Mouse (Mus musculus): ENCODE results near the gene Zbtb38. TPM values are rescaled to one million over a fixed set of nuclear protein-coding genes. Genes with fewer than 3 reads are reported as not detected.

Zbtb38 gene
- total RNA-seq, 1 experiment from 2014 or later, result 31.0 TPM

GRCm38 (mm10) chr9:96719408-96720158, 33.0 kb downstream of the Zbtb38 start:
- ATAC-seq (ENCODE audit: extremely low read depth, insufficient number of reproducible peaks, low FRiP score, poor library complexity, severe bottlenecking), result peak; percentile 64

- no peak for ATAC-seq (ENCODE audit: extremely low read depth, insufficient number of reproducible peaks, low FRiP score, poor library complexity, severe bottlenecking)
Measured at GRCm38 (mm10) chr9:96718888-96719287, 33.7 kb downstream of the Zbtb38 start.

DNA sequence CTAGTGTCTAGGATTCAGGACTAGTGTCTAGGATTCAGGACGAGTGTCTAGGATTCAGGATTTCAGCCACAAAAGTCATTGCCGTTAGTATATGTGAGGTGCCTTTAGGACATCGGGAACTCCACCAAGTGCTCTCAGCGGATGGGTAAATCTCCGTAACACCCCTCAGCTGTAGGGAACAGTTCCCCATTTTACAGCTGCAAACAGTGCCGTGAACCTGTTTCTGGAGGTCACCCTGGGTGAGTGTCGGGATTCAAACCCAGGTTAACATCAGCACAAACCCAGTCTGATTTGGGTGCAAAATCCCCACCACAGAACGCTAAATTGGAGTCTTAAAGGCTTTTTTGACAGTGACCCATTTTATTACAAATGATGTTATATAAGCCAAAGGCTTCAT, 34.2 kb downstream of the Zbtb38 start:
- no peak for ATAC-seq (ENCODE audit: extremely low read depth, insufficient number of reproducible peaks, low FRiP score, poor library complexity, severe bottlenecking)

GRCm38 (mm10) chr9:96717698-96718401, 34.8 kb downstream of the Zbtb38 start:
- ATAC-seq (ENCODE audit: extremely low read depth, insufficient number of reproducible peaks, low FRiP score, poor library complexity, severe bottlenecking), result no peak

GRCm38 (mm10) chr9:96716735-96717444, 35.7 kb downstream of the Zbtb38 start:
- no peak for ATAC-seq (ENCODE audit: extremely low read depth, insufficient number of reproducible peaks, low FRiP score, poor library complexity, severe bottlenecking)

GRCm38 (mm10) chr9:96716136-96716535, 36.5 kb downstream of the Zbtb38 start:
- no peak for ATAC-seq (ENCODE audit: extremely low read depth, insufficient number of reproducible peaks, low FRiP score, poor library complexity, severe bottlenecking)

DNA sequence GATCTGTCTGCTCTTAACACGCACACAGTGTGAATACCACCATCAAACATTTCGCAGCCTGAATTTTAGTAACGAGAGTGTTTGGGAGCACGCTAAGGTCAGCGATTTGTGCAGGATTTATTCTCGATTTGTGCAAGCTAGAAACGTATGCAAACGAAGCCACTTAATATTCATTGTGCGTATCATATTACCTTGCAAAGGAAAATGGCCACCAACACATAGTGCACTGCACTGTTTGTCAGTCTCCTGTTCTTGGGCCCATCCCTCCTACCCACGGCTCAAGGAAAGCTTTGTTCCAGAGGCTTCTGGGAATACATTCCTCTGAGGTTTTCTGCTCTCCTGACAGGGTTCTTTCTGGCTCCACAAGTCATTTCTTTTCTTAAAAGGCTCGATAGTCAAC, 37.5 kb downstream of the Zbtb38 start:
- no peak for ATAC-seq (ENCODE audit: extremely low read depth, insufficient number of reproducible peaks, low FRiP score, poor library complexity, severe bottlenecking)

- ATAC-seq (ENCODE audit: extremely low read depth, insufficient number of reproducible peaks, low FRiP score, poor library complexity, severe bottlenecking), result no peak
Measured at GRCm38 (mm10) chr9:96713472-96714390, 38.9 kb downstream of the Zbtb38 start.

DNA sequence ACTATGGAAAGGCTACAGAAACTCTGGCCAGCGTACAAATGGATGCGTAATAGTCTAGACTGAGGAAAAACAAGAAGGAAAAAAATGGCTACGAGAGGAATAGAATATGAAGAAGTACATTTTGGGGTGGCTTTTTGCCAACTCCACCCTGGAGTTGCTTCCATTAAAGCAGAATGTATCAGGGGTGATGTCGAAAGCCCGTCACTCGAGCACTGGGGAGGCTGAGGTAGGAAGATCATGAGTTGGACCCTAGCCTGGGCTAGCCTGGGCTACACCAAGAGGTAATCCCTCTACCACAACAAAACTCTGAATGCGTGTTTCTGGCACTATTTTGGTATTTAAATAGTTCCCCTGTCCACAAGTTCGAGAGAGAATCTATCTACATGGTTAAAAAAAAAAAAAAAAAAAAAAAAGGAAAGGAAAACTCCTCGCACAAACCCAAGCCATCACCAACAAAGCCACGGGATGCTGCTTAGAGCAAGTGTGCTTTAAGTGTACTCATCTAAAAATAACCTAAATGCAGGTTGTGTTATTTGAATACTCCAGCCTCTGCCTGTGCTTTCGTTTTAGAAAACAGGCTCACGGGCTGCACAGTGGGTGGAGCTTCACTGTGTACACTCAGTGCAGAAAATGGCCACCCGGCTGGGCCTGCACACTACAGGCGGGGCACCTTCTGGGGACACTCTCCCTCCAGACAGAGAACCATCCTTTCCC, 39.7 kb downstream of the Zbtb38 start:
- peak; percentile 76 for ATAC-seq (ENCODE audit: extremely low read depth, insufficient number of reproducible peaks, low FRiP score, poor library complexity, severe bottlenecking)

DNA sequence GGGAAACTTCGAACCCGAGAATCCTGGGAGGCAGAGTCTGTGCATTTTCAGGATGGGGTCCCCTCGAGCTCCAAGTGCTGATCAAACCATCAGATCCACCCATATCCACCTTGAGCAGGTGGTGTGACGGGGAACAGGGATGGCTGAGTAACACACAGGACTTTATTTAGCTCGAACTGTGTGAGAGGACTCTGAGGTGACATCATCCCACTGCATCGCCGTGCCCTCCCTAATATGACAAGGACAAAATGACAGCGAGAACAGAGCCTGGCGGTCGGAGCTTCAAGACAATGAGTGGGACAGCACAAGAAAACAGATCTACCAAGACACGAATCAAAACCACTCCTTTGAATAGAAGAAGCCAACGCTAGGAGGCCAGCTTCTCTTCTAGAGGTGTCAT, 40.6 kb downstream of the Zbtb38 start:
- no peak for ATAC-seq (ENCODE audit: extremely low read depth, insufficient number of reproducible peaks, low FRiP score, poor library complexity, severe bottlenecking)

GRCm38 (mm10) chr9:96710241-96710946, 42.2 kb downstream of the Zbtb38 start:
- ATAC-seq (ENCODE audit: extremely low read depth, insufficient number of reproducible peaks, low FRiP score, poor library complexity, severe bottlenecking), result no peak

GRCm38 (mm10) chr9:96708905-96709304, 43.7 kb downstream of the Zbtb38 start:
- no peak for ATAC-seq (ENCODE audit: extremely low read depth, insufficient number of reproducible peaks, low FRiP score, poor library complexity, severe bottlenecking)

DNA sequence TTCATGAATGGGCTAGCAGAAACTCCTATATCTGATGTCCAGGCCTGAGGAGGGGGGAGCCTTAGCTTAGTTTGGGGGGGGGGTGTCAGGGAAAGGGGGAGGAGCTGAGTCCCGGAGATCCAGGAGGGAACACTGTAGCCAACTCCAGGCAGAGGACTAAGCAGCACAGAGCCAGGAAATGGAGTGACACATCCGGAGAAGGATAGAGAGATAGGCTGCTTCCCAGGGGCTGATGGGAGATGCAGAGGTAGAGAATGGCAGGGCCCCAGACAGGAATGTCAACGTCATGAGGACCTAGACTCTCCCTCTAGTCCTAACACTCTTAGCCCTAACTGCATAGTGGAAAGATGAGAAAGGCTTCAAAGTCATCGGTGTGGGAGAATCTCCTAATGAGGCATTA, 44.7 kb downstream of the Zbtb38 start:
- ATAC-seq (ENCODE audit: extremely low read depth, insufficient number of reproducible peaks, low FRiP score, poor library complexity, severe bottlenecking), result no peak

GRCm38 (mm10) chr9:96705576-96706285, 46.9 kb downstream of the Zbtb38 start:
- ATAC-seq (ENCODE audit: extremely low read depth, insufficient number of reproducible peaks, low FRiP score, poor library complexity, severe bottlenecking), result peak; percentile 31; the same call in 1 of the 2 replicates

DNA sequence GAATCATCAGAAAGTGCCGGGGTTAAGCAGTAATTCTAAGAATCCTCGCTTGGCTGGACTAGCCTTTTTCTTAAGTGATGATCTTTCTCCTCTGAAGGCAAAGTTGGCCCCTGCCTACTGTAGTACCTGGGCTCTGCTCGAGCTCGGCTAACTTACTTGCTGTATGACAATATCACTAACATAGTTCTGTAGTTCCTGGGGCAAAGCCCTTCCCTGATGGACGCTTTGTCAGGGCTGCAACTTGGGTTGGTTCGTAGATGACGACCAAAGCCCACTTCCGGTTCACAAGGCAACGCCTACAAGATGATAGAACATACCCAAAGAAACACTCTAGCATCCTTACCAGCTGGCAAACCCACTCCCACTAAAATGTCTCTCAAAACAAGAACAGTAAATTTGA, 47.7 kb downstream of the Zbtb38 start:
- no peak for ATAC-seq (ENCODE audit: extremely low read depth, insufficient number of reproducible peaks, low FRiP score, poor library complexity, severe bottlenecking)

DNA sequence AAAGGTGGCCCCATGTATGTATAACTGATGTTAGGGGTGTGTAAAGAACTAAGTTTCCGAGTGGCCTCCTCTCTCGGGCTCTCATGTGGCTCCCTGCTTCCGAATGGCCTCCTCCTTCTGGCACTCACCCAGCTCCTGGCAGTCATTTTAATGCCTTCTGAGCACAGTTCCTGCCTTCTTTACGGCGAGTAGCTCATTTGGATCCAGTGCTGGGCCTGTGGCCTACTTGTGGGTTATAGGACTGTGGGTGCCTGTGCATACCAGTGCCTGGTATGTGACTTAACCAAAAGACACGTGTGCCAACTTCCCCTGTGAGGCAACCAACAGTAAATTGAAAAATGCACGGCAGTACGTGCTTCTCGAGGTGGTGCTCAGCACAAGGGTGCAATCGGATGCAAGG, 50.7 kb downstream of the Zbtb38 start:
- peak; percentile 42; the same call in 1 of the 2 replicates for ATAC-seq (ENCODE audit: extremely low read depth, insufficient number of reproducible peaks, low FRiP score, poor library complexity, severe bottlenecking)

Measured in neutrophil, adult 5-6 weeks (primary cell).